Mouse (Mus musculus) cerebellum, adult 2 months (tissue): Measurements from ENCODE around the gene Tspan9.

Experiments used
- CTCF ChIP-seq: fragments of 200-500 bp; IDR thresholded peaks from 2 replicates; pipeline ENCODE4 v1.5.1; 2011; ENCODE audit warnings: low read depth, mild to moderate bottlenecking, control low read depth, low read length, moderate library complexity, borderline replicate concordance; ENCODE audit not compliant: insufficient read depth
- POLR2A ChIP-seq: fragments of 200-500 bp; IDR thresholded peaks from 2 replicates; pipeline ENCODE4 v1.6.1; 2011; ENCODE audit warnings: low read length, control low read depth, borderline replicate concordance; ENCODE audit not compliant: insufficient read depth

DNA sequence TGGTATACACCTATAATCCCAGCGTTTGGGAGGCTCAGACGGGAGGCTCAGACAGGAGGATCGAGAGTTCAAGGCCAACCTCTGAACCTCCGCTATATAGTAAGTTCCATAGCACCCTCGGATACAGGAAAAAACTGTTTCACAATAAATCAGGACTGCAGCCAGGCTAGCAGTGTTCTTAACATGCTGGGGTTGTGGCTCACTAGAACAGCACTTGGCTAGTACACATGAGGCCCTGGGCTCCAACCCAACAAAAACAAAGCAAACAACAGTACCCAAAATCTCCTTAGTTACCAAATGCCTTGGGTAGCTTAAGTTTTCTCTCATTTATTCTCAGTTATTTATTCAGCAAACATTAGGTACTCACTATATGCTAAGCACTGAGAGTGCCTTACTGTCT lies 21.7 kb downstream of the Tspan9 start:
- TF ChIP-seq CTCF (no peak), POLR2A (no peak)
